Mouse (Mus musculus): Measurements from ENCODE around the gene Supt20. TPM values are rescaled to one million over a fixed set of nuclear protein-coding genes. Genes with fewer than 3 reads are reported as not detected.

Supt20 gene
- total and polyA plus RNA-seq, 2 experiments, result 15.0 to 16.4 TPM

DNA sequence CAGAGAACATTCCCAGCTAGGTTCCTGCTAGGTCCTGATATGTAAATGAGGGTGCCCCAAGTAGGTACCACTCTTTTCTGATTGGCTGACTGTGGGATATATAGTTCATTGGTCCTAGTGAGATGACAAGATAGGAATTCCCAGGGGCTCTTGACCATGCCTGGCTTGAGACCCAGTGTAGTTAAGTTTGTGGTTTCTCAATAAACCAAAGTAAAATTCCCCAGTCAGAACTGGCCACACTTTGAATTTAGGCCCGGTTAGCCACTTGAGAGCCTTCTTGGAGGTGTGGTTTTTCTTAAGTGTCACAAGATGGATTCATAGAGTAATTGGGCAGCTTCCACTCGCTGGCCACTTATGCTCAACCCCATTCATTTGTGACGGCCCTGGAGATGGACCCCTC lies 20.5 kb upstream of the Supt20 start:
- H3K9ac ChIP-seq (ENCODE audit: low read depth, low read length), result no peak overlapping the region
- TF ChIP-seq CTCF (IDR thresholded peaks at IDR 0.05; ENCODE audit: low read depth, low read length), result no peak
- no peak for TF ChIP-seq POLR2A (IDR thresholded peaks at IDR 0.05; ENCODE audit: extremely low read depth, insufficient read depth, low read length)
- no peaks in the 10 kb centered on the region for H3K27me3 ChIP-seq (ENCODE audit: control insufficient read depth, insufficient read depth, low read length)

DNA sequence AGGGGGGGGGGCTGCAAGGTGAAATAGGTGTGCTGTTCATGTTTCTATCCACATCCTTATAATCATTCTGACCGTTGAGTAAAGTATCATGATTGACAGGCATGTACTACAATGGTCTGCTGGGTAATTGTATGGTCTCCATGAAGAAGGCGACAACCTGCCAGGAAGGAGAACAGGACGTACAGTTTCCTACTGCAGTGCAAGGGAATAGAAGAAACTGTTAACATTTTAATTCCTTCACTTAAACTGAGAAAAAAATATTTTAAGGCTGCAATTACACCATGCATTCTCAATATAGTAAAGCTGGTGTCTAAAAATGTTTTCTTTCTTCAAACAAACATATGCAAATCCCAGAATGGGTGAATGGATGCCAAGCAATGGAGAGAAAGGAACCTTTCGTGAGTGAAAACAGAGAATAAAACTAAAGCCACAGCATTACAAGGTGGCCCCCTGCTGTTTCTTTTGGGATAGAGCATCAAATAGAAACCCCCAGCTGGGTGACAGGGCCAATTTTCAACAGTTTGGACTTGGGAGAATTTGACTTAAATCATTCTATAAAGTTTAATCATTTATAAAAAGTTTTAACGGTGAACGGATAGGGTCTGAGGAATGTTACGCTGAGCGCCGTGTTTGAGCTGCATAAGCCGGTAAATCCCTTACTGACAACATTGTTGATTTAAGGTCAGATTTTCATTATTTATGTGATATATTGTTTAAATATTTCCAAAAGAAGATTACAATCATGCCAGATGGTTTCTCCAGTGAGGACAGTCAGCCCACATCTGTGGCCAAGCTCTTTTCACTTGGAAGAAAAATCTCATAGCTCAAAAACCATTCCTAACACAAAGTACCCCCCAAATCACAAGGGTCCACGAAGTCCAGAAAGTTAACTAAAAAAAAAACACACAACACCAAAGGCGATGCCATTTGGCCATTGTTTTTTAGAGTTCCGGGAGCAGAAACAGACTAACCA lies 19.8 kb upstream of the Supt20 start:
- no peak overlapping the region for H3K4me3 ChIP-seq (ENCODE audit: insufficient read depth, low read depth, low read length)
- 73% methylated on average over 13 of the region's 13 CpGs for WGBS
- H3K27me3 ChIP-seq (ENCODE audit: control insufficient read depth, insufficient read depth, low read length), result no peaks in the 10 kb centered on the region
- TF ChIP-seq CTCF (IDR thresholded peaks at IDR 0.05; ENCODE audit: low read depth, low read length) (no peak), POLR2A (IDR thresholded peaks at IDR 0.05; ENCODE audit: extremely low read depth, insufficient read depth, low read length) (no peak)
- no peak for DNase-seq (ENCODE audit: extremely low read depth, low read depth, low spot score)
- H3K4me1 ChIP-seq (ENCODE audit: control insufficient read depth, insufficient read depth, low read length), result no peaks in the 10 kb centered on the region
- no peak overlapping the region for H3K9ac ChIP-seq (ENCODE audit: low read depth, low read length)
- H3K27ac ChIP-seq (replicated peaks; ENCODE audit: insufficient read depth, low read depth, low read length), result no peak overlapping the region
- no peaks in the 10 kb centered on the region for H3K36me3 ChIP-seq (ENCODE audit: control insufficient read depth, insufficient read depth, low read length)
- no peaks in the 10 kb centered on the region for H3K79me2 ChIP-seq (ENCODE audit: control insufficient read depth, insufficient read depth, low read length)

More for the DNA sequence above, 20.5 kb upstream of the Supt20 start:
- Histone ChIP-seq H3K4me3 (ENCODE audit: insufficient read depth, low read depth, low read length) (no peak overlapping the region), H3K27ac (replicated peaks; ENCODE audit: insufficient read depth, low read depth, low read length) (no peak overlapping the region), H3K36me3 (ENCODE audit: control insufficient read depth, insufficient read depth, low read length) (no peaks in the 10 kb centered on the region), H3K4me1 (ENCODE audit: control insufficient read depth, insufficient read depth, low read length) (no peaks in the 10 kb centered on the region), H3K79me2 (ENCODE audit: control insufficient read depth, insufficient read depth, low read length) (no peaks in the 10 kb centered on the region)
- 80% methylated on average over 3 of the region's 3 CpGs for WGBS
- DNase-seq (ENCODE audit: extremely low read depth, low read depth, low spot score), result no peak

DNA sequence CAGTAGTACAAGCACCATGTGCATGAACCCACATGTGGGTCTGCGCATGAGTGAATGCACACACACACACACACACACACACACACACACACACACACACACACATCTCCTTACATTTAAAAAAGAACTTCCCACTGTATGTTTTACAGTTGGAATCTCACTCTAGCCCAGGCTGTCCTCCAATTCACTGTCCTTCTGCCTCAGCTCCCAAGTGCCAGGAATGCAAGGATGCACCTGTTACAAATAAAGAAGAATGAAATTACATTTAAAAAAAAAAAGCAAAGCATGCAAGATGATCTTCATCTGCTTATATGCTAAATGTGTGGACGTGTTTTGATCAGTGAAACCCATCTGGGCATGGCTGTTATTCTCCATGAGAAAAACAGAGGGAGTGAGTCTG lies 15.8 kb upstream of the Supt20 start:
- H3K27me3 ChIP-seq (ENCODE audit: control insufficient read depth, insufficient read depth, low read length), result no peaks in the 10 kb centered on the region
- H3K4me3 ChIP-seq (ENCODE audit: insufficient read depth, low read depth, low read length), result no peak overlapping the region
- H3K36me3 ChIP-seq (ENCODE audit: control insufficient read depth, insufficient read depth, low read length), result no peaks in the 10 kb centered on the region
- TF ChIP-seq CTCF (IDR thresholded peaks at IDR 0.05; ENCODE audit: low read depth, low read length), result no peak
- no peak for TF ChIP-seq POLR2A (IDR thresholded peaks at IDR 0.05; ENCODE audit: extremely low read depth, insufficient read depth, low read length)
- no peak overlapping the region for H3K27ac ChIP-seq (replicated peaks; ENCODE audit: insufficient read depth, low read depth, low read length)
- no peak overlapping the region for H3K9ac ChIP-seq (ENCODE audit: low read depth, low read length)
- H3K79me2 ChIP-seq (ENCODE audit: control insufficient read depth, insufficient read depth, low read length), result no peaks in the 10 kb centered on the region
- DNase-seq (ENCODE audit: extremely low read depth, low read depth, low spot score), result no peak
- H3K4me1 ChIP-seq (ENCODE audit: control insufficient read depth, insufficient read depth, low read length), result peaks cover 5% of the 10 kb centered on the region; the same call in 1 of the 2 replicates
- 79% methylated on average over 2 of the region's 2 CpGs for WGBS

DNA sequence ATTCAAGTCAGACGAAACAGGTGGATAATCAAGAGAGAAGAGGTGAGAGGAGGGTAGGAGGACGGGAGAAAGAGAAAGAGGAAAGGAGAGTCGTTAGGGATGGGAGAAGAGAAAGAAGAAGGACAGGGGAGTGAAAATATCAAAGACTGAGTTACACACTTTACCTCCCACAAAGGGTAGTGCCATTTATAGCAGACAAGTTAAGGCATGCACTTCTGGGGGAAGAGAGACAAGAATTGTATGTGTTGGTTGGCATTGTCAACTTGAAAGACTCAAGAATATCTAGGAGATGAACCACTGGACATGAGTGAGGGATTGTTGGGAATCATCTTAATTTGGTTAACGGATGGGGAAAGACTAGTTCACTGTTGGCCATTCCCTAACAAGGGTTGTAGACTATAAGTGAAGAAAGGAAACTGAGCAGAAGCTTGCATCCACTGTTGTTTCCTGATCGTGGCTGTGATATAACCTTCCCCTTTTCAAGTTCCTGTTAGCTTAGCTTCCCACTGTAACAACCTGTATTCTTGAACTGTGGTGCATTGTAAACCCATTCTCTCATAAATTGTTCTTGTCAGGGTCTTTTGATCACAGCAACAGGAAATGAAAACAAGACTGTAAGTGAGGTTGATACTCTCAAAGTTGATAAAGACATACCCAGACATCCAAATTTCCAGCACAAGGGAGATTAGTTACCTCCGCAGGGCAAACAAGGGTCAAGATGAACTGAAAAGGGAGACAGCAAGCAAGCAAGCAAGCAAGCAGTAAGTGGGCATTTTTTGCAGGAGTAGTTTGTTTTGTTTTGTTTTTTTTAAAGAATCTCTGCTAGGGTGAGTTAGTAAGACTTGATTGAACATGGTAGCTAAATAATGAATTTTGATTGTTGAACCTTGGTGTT lies 11.1 kb upstream of the Supt20 start:
- H3K27me3 ChIP-seq (ENCODE audit: control insufficient read depth, insufficient read depth, low read length), result no peaks in the 10 kb centered on the region
- no peak for DNase-seq (ENCODE audit: extremely low read depth, low read depth, low spot score)
- no peak overlapping the region for H3K27ac ChIP-seq (replicated peaks; ENCODE audit: insufficient read depth, low read depth, low read length)
- no peaks in the 10 kb centered on the region for H3K36me3 ChIP-seq (ENCODE audit: control insufficient read depth, insufficient read depth, low read length)
- H3K79me2 ChIP-seq (ENCODE audit: control insufficient read depth, insufficient read depth, low read length), result no peaks in the 10 kb centered on the region
- TF ChIP-seq CTCF (IDR thresholded peaks at IDR 0.05; ENCODE audit: low read depth, low read length) (no peak), POLR2A (IDR thresholded peaks at IDR 0.05; ENCODE audit: extremely low read depth, insufficient read depth, low read length) (no peak)
- no peak overlapping the region for H3K9ac ChIP-seq (ENCODE audit: low read depth, low read length)
- no peak overlapping the region for H3K4me3 ChIP-seq (ENCODE audit: insufficient read depth, low read depth, low read length)
- WGBS, result 49% methylated on average over 6 of the region's 6 CpGs
- H3K4me1 ChIP-seq (ENCODE audit: control insufficient read depth, insufficient read depth, low read length), result peaks cover 5% of the 10 kb centered on the region; the same call in 1 of the 2 replicates

DNA sequence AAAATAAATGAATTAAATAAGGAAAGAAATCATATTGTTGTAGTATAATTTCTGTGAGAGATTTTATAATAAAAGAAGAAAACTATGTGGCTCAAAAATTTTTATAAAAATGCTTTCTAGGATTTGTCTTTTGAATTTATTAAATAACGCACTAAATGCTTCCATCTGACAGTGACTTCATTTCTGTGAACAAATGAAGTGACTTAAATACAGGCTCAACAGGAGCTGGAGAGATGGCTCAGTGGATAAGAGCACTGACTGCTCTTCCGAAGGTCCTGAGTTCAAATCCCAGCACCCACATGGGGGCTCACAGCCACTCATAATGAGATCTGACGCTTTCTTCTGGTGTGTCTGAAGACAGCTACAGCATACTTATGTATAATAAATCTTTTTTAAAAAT lies 7.4 kb upstream of the Supt20 start:
- Histone ChIP-seq H3K4me1 (ENCODE audit: control insufficient read depth, insufficient read depth, low read length) (peaks cover 5% of the 10 kb centered on the region; the same call in 1 of the 2 replicates), H3K9ac (ENCODE audit: low read depth, low read length) (no peak overlapping the region), H3K36me3 (ENCODE audit: control insufficient read depth, insufficient read depth, low read length) (no peaks in the 10 kb centered on the region), H3K27ac (replicated peaks; ENCODE audit: insufficient read depth, low read depth, low read length) (no peak overlapping the region), H3K4me3 (ENCODE audit: insufficient read depth, low read depth, low read length) (no peak overlapping the region), H3K27me3 (ENCODE audit: control insufficient read depth, insufficient read depth, low read length) (no peaks in the 10 kb centered on the region), H3K79me2 (ENCODE audit: control insufficient read depth, insufficient read depth, low read length) (no peaks in the 10 kb centered on the region)
- 97% methylated on average over 3 of the region's 3 CpGs for WGBS
- DNase-seq (ENCODE audit: extremely low read depth, low read depth, low spot score), result no peak
- TF ChIP-seq POLR2A (IDR thresholded peaks at IDR 0.05; ENCODE audit: extremely low read depth, insufficient read depth, low read length), result no peak
- TF ChIP-seq CTCF (IDR thresholded peaks at IDR 0.05; ENCODE audit: low read depth, low read length), result no peak

Measured in liver, adult 2 months (tissue).